In genomic region chr12:41417099-41417498, GRCm38 (mm10) we compare ENCODE assay signal across 12 mouse cellular contexts.
DNase-seq lines count a peak whose midpoint lies in the region; ATAC-seq lines count a peak whose summit lies in the region.
"Had no signal": no experiment of that assay in that cellular context is flagged by ENCODE, and none has a peak within 500 bp of the region (broad histone marks: within the 10 kb centered on the region; RNA-seq: fewer than 3 reads in every experiment).

No protein-coding gene starts in this region.

- no peak for DNase-seq in hindbrain, embryonic 10.5 days (ENCODE audit: low spot score)
- no peak for DNase-seq in liver, embryonic 11.5 days (ENCODE audit: low spot score)
- DNase-seq in cerebellum, postnatal 14 days = no peak
- no peak for DNase-seq in layer of hippocampus, postnatal 10 days (ENCODE audit: low spot score in 2 of 2)
- DNase-seq in kidney, adult 8-10 months = no peak
- DNase-seq: cerebellum, adult 8-10 months had no signal

- no peaks in the 10 kb centered on the region for H3K36me3 ChIP-seq in hindbrain, embryonic 15.5 days
- no peaks in the 10 kb centered on the region for H3K36me3 ChIP-seq in hindbrain, embryonic 10.5 days
- H3K36me3 ChIP-seq in liver, embryonic 11.5 days (ENCODE audit: control insufficient read depth, insufficient read depth, low read length) = no peaks in the 10 kb centered on the region
- H3K36me3 ChIP-seq in lung, embryonic 15.5 days = no peaks in the 10 kb centered on the region
- no peaks in the 10 kb centered on the region for H3K36me3 ChIP-seq in stomach, embryonic 16.5 days (ENCODE audit: control insufficient read depth, insufficient read depth, low read length)

- H3K27ac ChIP-seq in hindbrain, embryonic 15.5 days (replicated peaks) = no peak overlapping the region
- no peak overlapping the region for H3K27ac ChIP-seq in hindbrain, embryonic 10.5 days
- peak overlapping the region; percentile 48; the same call in 1 of the 2 replicates for H3K27ac ChIP-seq in liver, embryonic 11.5 days (ENCODE audit: low read depth, low read length)
- H3K27ac ChIP-seq in lung, embryonic 15.5 days = peak overlapping the region; percentile 88
- peak overlapping the region; percentile 11; the same call in 1 of the 2 replicates for H3K27ac ChIP-seq in stomach, embryonic 16.5 days (ENCODE audit: low read length)
- H3K27ac ChIP-seq: hindbrain, embryonic 14.5 days had no signal

- 76% methylated on average over 3 of the region's 3 CpGs for WGBS in hindbrain, embryonic 15.5 days
- 78% methylated on average over 3 of the region's 3 CpGs for WGBS in hindbrain, embryonic 10.5 days
- WGBS in liver, embryonic 11.5 days = 62% methylated on average over 3 of the region's 3 CpGs
- whole genome bisulfite sequencing in lung, embryonic 15.5 days = 20% methylated on average over 3 of the region's 3 CpGs
- 17% methylated on average over 3 of the region's 3 CpGs for WGBS in stomach, embryonic 16.5 days

- H3K4me1 ChIP-seq in hindbrain, embryonic 15.5 days (replicated peaks) = no peaks in the 10 kb centered on the region
- H3K4me1 ChIP-seq in hindbrain, embryonic 10.5 days (replicated peaks) = no peaks in the 10 kb centered on the region
- H3K4me1 ChIP-seq in liver, embryonic 11.5 days (replicated peaks; ENCODE audit: control insufficient read depth, insufficient read depth, low read length) = no peaks in the 10 kb centered on the region
- peaks cover 12% of the 10 kb centered on the region; the same call in 1 of the 2 replicates for H3K4me1 ChIP-seq in lung, embryonic 15.5 days
- H3K4me1 ChIP-seq in stomach, embryonic 16.5 days (ENCODE audit: control insufficient read depth, insufficient read depth, low read length) = 0 out of 2 replicates have a peak, but pooled peaks cover 3% of the 10 kb centered on the region
- H3K4me1 ChIP-seq: megakaryocyte, embryonic 14.5 days had no signal

- no peak overlapping the region for H3K4me2 ChIP-seq in hindbrain, embryonic 15.5 days
- no peak overlapping the region for H3K4me2 ChIP-seq in liver, embryonic 11.5 days
- peak overlapping the region; percentile 18; the same call in 1 of the 2 replicates for H3K4me2 ChIP-seq in lung, embryonic 15.5 days
- no peak overlapping the region for H3K4me2 ChIP-seq in stomach, embryonic 16.5 days (ENCODE audit: low read depth, low read length)
- H3K4me2 ChIP-seq: hindbrain, embryonic 14.5 days had no signal

- ATAC-seq in hindbrain, embryonic 15.5 days (ENCODE audit: low FRiP score, low read depth) = 0 out of 2 replicates have a peak, but pooled peaks have one; percentile 54
- peak; percentile 78 for ATAC-seq in liver, embryonic 11.5 days (replicated peaks; ENCODE audit: low FRiP score)
- ATAC-seq in lung, embryonic 15.5 days (ENCODE audit: borderline replicate concordance, extremely low read depth, low FRiP score, low TSS enrichment) = peak; percentile 99
- peak; percentile 96 for ATAC-seq in stomach, embryonic 16.5 days (ENCODE audit: insufficient read depth, low FRiP score)
- ATAC-seq: Patski had no signal

- H3K9ac ChIP-seq in hindbrain, embryonic 15.5 days = no peak overlapping the region
- H3K9ac ChIP-seq in liver, embryonic 11.5 days (ENCODE audit: low read depth, low read length) = no peak overlapping the region
- no peak overlapping the region for H3K9ac ChIP-seq in lung, embryonic 15.5 days
- H3K9ac ChIP-seq in stomach, embryonic 16.5 days (ENCODE audit: low read length) = no peak overlapping the region
- H3K9ac ChIP-seq: hindbrain, embryonic 14.5 days had no signal

- no peaks in the 10 kb centered on the region for H3K27me3 ChIP-seq in hindbrain, embryonic 15.5 days
- no peaks in the 10 kb centered on the region for H3K27me3 ChIP-seq in hindbrain, embryonic 10.5 days (ENCODE audit: insufficient read depth, poor library complexity, severe bottlenecking)
- no peaks in the 10 kb centered on the region for H3K27me3 ChIP-seq in liver, embryonic 11.5 days (replicated peaks; ENCODE audit: control insufficient read depth, insufficient read depth, low read length)
- H3K27me3 ChIP-seq in lung, embryonic 15.5 days = no peaks in the 10 kb centered on the region
- no peaks in the 10 kb centered on the region for H3K27me3 ChIP-seq in stomach, embryonic 16.5 days (ENCODE audit: control insufficient read depth, insufficient read depth, low read length)
- H3K27me3 ChIP-seq: megakaryocyte, embryonic 14.5 days; Patski had no signal

- no peaks in the 10 kb centered on the region for H3K9me3 ChIP-seq in hindbrain, embryonic 15.5 days
- H3K9me3 ChIP-seq in hindbrain, embryonic 10.5 days = no peaks in the 10 kb centered on the region
- no peaks in the 10 kb centered on the region for H3K9me3 ChIP-seq in liver, embryonic 11.5 days (ENCODE audit: control insufficient read depth, low read length)
- H3K9me3 ChIP-seq in lung, embryonic 15.5 days = no peaks in the 10 kb centered on the region
- H3K9me3 ChIP-seq in stomach, embryonic 16.5 days (replicated peaks; ENCODE audit: control insufficient read depth, low read length) = no peaks in the 10 kb centered on the region
- H3K9me3 ChIP-seq: megakaryocyte, embryonic 14.5 days had no signal

- H3K4me3 ChIP-seq in hindbrain, embryonic 15.5 days = no peak overlapping the region
- H3K4me3 ChIP-seq in hindbrain, embryonic 10.5 days = no peak overlapping the region
- no peak overlapping the region for H3K4me3 ChIP-seq in liver, embryonic 11.5 days (ENCODE audit: low read depth, low read length)
- H3K4me3 ChIP-seq in lung, embryonic 15.5 days = no peak overlapping the region
- H3K4me3 ChIP-seq in stomach, embryonic 16.5 days (replicated peaks; ENCODE audit: low read length) = no peak overlapping the region
- H3K4me3 ChIP-seq: megakaryocyte, embryonic 14.5 days had no signal

Comparison
In these comparisons a context has a peak if more than half of its experiments do, and no peak if none do; other contexts are left out.
1. H3K27ac ChIP-seq: peak in liver, embryonic 11.5 days (single experiment), lung, embryonic 15.5 days (single experiment) and stomach, embryonic 16.5 days (single experiment); none in hindbrain, embryonic 15.5 days (single experiment) and hindbrain, embryonic 10.5 days (single experiment).
2. Peak in every context shown above with its lines, with median percentiles within 50 percentile points of each other: ATAC-seq.